Mouse (Mus musculus): ENCODE data around the gene Cyth1.

The Cyth1 gene

DNA sequence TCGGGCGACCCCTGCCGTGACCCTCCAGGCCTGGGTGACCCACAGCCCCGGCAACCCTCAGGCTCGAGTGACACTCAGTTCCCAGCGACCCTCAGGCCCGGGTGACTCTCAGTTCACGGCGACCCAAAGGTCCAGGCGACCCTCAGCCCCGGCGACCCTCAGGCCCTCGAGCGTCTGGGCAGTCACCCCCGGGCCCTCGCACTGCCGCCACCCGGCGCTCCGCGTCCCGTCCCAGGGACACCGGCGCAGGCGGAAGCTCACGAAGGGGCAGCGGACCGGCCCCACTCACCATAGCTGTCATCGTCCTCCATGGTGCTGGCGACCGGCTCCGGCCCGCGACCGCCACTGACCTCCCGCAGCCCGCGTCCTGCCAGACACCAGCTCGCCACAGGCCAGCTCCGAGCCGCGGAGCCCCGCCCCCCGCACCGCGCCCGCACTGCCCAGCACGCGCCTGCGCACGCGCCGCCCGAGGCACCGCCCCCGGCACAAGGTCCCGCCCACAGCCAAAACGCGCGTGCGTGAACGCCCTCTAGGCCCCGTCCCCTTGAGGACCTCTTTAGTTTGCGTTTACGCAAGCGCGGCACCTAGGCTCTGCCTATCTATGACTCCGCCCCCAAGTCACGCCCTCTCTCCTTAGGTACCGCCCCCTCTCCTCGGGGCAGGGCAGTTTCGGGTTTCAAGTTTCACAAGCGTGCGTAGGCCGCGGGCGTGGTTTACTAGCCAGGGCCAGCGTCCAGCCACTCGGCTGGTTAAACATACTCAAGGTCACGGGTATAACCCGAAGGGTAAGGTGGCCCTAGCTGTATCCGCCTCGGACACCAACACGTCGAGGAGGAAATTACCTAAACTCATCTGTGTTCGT lies at the start of gene Cyth1:
Gene Cyth1, minus strand, starts transcription at position 443 of the 862 bp plus-strand sequence.
- peak; percentile 98 for DNase-seq

DNA sequence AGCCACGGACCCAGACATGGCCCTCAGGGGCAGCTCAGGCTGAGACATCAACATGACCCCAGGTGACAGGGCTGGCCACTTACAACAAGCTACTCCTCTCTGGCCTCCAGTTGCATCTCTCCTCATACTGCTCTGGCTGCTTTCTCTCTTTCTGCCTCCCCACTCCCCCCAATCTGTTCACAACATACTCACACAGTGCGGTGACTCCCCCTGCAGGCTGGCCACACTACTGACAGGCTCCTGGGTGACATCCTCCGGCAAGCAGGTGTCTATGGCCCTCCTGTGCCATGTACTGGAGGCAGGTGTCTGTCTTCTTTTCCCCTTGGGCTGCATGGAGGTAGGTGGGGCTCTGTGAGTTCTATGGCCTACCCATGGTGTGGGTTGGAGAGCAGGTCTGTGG lies 49.6 kb upstream of the Cyth1 start:
- no peak for DNase-seq

DNA sequence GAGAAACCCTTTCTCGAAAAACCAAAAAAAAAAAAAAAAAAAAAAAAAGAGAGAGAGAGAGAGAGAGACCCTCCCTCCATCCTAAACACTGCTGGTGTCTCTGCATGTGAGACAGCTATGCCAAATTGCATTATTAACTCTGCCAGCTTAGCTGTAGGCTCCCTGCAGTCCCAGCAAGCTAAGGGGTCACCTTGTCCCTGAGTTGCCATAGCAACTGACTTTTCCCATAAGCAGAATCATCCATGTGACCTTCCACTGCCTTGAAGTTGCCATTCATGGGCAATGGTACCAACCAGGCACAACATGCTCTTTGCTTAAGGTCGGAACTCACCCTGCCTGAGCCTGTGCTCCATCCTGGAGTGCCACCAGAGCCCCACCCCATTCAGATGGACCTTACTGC lies 46.6 kb upstream of the Cyth1 start:
- DNase-seq: no peak

DNA sequence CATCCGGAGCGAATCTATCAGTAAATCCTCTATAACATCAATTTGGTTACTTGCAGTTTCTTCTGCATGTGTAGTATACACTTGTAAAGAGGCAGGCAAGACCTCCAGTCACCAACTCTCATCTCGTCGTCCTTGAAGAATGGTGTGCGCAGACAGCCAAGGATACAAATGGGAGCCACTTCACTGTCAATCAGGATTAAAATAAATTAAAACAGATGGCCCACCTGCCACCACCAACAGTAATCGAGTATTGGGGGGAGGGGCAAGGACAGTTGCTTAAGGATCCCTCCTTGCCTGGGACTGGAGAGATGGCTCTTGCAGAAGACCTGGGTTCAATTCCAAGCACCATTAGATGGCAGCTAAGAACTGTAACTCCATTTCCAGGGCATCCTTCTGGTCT lies 44.3 kb upstream of the Cyth1 start:
- no peak for DNase-seq

DNA sequence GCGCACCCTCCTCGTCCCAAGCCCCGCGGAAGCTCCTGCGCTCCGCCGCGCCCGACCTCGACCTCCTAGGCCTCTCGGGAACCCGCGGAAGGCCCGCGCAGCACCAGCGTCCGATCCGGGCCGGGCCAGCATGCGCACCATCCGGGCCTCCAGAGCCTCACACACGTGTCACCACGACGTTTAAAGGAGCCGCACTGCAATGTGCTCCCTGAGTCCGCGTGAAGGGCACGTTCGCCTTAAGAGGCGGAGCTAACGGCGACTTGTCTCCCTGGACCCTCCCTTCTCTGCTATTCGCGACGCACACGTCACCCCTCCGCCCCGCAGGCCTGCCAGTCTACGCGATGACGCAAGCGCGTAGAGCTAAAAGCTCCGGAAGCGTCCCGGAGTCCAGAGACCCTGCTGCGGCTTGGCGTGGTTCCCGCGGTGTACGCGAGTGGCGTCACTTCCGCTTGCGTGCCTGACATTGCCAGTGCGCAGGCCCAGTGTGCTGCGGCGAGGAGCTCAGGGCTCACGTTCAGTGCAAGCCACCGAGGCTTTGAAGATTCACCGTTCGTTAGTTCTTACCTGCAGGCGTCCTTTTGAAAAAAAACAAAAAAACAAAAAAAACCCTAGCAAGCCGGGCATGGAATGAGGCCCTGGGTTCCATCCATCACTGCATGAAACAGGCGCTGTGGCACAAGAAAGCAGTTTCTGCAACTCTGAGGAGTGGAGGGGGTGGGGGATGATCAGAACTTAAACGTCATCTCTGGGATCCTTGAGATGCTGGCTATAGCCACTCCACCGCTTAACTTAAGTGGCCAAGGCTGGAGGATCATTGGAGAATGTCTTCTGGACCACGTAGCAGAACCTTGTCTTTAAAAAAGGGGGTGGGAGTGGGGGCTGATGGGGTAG lies 41.9 kb upstream of the Cyth1 start, which contains the start of gene Usp36:
Gene Usp36, minus strand, starts transcription at position 246 of the 891 bp plus-strand sequence.
- peak; percentile 100 for DNase-seq

DNA sequence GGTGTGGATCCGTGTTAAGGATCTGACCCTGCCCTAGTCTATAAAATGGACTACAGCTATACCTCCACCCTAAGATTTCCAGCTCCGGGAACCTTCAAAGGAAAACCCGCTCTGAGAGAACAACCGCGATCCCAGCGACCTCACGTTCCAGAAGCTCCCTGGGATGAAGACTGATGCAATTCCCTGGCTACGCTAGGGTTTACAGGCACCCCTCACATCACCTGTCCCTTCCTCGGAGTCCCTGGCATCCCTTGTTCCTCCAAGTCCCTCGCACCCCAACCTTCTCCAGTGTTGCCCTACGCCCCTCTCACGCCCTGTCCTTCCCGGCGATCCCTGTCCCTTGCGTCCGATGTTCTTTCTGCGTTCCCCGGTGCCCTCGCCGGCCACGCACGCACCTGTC lies 41.2 kb upstream of the Cyth1 start:
- DNase-seq: no peak

DNA sequence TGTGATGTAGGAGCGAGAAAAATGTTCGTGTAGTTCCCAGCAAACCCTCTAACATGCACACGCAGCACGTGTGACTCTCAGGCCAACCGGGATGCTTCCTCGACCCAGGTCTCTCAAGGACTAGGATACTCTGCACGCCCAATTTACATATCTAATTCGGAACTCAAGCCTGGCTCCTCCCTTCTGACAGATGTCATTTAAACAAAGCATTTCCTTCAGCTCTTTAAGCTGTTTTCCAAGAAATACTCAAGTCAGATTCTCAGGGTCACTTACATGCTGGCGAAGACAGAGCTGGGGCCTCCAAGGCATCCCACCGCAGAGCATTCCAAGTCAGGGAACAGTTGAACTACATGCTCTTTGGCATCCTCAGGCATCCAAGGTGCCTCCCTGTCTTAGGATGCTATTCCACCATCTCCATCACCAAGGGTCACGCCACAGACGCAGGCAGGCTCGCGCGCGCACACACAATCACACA lies 40.7 kb upstream of the Cyth1 start:
- DNase-seq: peak; percentile 48

DNA sequence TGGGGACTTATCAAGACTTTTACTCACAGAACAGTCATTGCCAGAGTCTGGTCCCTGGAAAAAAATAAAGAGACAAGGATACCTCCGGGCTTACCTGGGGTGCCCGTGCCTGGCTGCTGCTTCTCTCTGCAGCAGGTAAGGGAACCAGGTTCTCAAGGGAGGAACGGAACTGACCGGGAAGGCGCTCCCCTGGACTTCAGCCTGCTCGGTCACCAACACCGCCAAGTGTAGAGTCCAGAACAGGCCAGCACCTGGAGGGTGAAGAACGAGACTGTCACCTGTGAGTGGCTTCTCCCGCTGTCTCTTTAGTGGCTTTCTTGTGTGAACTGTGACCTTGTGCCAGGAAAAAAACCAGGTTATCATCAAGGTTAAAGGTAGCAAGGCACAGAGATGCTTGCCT lies 39.2 kb upstream of the Cyth1 start:
- no peak for DNase-seq

DNA sequence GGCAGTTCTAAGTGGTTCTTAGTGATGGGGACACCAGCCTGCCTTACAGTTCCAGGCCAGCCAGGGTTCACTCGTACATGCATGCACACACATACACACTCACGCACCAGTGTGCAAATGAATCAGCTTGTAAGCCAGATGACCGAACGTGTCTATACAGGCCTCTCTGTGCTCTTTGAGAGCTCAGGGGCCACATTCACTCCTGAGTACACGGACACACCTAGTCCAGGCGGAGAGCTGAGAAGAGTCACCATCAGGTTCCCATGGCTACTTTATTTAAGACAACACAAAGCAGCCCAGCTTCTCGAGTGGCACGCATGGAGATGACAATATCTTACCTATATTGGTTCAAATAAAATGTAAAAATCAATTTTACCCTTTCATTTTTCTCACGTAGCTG lies 38.0 kb upstream of the Cyth1 start:
- DNase-seq: no peak

DNA sequence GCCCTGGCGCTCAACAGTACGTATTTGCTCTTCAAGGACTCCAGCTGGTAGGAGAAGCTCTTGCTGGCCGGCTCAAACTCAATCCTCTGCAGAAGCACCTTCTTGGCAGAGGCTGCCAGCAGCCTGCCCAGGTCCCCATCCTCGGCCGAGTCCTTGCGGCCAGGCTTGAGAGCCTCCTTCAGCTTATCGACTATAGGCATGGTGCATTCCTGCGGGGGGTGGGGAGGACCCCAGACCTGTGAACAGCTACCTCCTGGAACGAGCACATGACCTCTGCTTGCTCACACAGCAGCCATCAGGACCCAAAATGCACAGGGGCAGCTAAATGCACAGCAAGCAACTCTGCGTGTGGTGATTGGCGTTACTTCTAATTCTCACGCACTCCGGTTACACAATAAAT lies 37.4 kb upstream of the Cyth1 start:
- no peak for DNase-seq

DNA sequence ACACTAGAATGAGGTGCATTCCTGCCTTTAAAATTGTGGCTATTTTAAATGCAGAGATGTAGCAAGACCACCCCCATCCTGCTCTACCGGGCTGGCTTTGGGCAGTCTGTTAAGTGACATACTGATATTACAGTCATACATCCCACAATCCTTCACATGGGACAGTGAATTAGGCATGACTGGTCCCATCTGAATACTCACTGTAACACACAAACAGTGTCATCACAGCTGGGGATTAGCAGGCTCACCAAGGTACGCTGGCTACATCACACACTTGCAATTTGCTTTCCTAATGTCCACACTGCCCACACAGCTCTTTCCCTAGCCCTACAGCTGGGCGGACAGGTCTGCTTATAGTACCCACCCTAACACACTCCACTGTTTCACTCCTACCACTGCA lies 31.8 kb upstream of the Cyth1 start:
- no peak for DNase-seq

DNA sequence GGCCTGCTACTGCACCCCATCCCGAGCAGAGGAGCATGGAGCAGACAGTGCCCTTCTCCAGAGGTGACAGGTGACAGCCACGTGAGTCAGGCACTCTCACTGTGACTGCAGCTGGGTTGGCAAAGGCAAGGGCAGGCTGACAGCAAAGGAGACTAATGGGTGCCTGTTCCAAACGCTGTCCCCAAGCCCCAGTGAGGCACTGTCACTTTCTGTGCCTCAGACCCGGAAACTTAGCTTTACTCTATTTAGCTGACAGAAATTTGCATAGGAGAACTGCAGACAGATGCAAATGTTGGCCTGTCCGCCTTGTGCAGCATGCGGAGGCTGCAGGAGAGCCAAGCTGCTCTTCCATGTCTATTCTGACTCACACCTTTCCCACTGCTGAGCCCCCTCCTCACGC lies 27.9 kb upstream of the Cyth1 start:
- no peak for DNase-seq

DNA sequence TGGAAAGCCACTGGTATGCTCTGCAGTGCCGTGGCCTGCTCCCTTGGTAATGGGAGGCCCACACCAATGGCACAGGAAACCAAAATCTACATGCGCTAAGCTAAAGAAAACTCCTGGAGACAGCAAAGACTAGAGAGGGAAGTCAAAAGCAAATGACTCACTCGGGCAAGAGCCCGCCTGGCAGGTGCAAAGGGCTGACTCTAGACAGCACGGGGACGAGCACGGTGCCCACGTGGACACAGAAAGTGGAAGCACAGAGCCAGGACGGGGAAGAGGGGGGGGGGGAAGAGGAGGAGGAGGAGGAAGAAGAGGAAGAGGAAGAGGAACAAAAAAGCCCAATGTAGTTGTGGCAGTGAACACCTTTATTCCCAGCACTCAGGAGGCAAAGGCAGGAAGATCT lies 26.7 kb upstream of the Cyth1 start:
- DNase-seq: no peak

DNA sequence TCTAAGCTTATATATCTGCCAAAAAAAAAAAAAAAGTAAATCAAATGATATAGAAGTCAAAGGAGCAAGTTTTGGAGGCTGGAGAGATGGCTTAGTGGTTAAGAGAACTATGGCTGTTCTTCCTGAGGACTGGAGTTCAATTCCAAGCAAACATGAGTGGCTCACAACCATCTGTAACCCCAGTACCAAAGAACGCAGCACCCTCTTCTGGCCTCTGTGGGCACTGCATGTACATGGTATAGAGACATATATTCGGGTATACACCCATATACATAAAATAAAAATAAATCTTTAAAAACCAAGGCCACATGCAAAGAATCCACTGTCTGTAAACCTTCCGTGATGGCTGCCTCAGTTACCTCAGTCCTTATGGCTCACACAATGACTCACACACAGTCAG lies 21.4 kb upstream of the Cyth1 start:
- DNase-seq: no peak

DNA sequence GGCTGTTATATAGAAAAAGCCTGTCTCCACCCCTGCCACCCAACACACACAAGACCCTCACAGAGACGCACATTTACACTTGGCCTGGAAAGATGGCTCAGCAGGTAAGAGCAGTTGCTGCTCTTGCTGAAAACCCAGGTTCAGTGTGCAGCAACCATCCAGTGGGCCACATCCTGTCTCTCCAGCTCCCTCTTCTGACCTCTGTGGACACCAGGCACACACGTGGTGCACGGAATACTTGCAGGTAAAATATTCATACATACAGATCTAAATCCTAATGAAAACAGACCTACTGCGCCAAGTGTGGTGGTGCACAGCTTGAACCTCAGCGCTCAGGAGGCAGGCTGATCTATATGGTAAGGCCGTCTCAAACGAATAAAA lies 18.3 kb upstream of the Cyth1 start:
- no peak for DNase-seq

DNA sequence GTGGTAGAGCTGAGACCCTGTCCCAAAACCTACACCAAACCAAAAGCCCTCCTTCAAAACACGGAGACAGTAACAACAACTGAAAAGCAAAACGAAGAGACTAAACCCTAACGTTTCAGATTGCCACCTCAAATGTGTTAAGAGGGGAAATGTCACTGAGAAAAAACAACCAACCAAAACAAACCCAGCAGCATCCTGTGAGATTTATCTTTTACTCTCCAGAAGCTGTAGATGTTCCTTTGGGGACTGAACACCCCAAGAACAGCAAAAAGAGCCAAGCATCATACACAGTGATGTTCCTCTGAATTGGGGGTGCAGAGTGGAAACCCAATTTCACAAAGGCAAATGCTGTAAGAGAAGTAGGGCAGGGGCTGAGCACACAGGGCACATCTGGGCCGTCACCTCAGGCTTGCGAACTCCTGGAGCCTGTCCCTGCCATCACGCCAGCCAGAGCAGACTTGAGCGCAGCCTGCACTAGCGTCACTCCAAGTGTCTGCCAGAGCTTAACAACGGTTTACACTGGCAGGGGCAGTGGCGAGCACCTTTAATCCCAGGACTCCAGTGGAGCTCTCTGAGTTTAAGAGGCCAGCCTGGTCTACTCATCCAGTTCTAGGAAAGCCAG lies 17.8 kb upstream of the Cyth1 start:
- DNase-seq: no peak

DNA sequence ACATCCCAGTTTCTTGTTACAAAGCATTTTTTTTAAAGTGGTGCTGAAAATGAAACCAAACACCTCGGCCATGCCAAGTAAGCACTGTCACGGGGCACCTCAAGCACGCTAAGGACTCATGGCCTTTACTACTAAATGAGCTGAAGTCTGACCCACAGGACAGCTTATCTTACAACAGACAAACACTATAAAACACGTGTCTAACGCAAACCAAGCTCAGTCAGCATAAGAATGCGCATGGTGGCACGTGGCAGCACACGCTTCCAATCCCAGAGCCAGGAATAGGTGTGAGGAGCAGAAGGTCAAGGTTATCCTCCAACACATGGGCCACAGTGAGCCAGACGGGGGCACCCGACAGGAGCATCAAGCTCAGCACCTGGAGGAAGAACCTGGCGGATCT lies 17.2 kb upstream of the Cyth1 start:
- DNase-seq: no peak

DNA sequence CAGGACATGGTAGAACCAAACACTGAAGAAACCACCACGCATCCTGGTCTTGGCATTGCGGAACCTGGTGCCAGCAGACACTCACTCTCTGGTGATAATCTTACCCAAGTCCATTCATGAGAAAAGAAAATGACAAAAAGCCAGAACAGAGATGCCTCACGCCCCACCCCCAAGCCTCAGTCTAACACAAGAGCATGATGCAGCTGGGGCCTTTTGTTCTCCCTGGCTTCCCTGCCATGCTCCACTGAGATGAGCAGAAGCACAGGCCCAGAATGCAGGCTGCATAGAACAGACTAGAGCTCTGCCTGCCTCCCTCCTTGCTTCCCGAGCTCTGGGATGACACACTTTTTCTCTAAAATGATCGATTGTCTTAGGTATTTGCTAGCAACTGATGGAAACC lies 14.8 kb upstream of the Cyth1 start:
- DNase-seq: no peak

DNA sequence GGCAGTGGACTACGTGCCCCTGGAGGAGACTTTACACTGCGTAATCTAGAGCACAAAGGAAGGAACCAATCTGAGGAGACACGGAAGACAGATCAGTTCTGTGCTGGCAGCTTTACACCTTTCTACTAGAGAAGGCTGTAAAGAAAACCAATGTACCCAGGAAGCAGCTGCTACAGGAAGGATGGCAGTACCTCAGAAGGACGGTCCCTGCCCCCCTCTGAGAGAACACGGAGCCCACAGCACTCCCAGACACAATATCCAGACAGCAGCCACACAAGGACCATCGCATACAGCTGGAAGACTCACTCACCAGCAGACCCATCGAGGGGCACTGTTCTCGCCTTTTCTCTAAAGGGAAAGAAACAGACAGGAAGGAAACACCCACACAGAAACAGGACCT lies 11.7 kb upstream of the Cyth1 start:
- no peak for DNase-seq

DNA sequence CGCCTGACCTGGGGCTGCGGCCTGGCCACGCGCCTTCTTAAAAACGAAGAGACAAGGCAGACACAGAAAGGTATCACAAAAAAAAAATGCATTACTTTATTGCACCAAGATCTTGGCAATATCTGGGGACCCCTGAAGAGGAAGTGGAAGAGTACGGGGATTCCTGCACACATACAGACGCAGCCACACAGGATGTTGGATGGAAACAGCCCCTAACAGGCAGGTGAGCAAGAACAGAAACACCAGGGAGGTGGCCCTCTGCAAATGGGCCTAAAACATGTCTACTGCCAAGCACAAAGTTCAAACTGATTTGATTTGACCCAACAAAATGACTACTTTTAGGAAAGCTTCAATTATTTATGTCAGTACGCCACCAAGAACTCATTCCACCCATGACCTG lies 11.2 kb upstream of the Cyth1 start:
- DNase-seq: no peak

DNA sequence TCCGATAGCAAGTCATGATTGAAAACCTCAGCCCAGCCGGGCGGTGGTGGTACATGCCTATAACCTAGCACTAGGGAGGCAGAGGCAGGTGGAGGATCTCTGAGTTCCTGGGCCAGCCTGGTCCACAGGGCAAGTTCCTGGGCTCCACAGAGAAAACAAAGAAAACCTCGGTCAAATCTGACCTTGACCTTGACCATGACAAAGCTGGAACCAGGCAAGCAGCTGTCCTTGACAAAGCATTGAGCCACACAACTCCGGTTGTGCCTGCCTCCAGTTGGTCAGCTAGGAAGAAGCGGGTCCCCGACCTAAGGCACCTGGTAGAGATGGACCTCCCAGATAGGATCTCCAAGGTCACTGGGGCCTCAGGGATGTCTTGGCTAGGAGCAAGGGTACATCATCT lies 8.0 kb upstream of the Cyth1 start:
- DNase-seq: no peak

DNA sequence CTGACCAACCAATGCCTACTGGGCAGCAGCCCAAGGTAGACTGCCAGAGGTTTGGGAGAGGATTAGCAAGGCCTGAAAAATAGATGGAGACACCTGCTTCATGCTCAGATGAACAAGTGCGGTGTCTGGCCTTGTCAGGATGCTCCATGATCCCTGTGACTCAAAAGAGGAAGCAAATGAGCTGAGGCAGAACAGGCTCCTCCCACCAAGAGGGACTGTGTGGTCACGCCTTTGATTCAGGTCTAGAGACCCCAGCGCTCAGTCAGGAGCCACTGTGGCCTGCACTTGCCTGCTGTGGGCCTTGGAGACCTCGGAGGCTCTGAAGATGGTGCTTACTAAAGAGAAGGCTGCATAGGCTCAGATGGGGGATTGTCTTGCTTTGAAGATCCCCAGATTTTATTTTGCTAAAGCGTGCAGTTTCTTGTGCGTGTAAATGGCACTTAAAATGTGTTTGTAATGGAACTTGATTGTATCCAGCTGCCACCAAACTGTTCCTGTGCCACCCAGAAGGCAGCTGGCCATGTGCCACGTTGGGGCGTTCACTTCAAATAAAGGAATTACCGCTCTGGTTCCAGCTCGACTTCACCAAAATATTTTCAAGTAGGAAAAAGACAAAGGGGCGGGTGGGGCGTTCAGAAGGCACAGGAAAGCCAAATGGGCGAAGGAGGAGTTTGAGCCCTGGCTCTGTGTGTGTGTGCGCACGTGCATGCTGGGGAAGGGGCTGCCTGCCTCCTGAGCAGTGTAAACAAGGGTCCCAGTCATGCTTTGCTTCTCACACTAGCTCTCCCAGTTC lies 6.0 kb upstream of the Cyth1 start:
- peak; percentile 96 for DNase-seq
